Mouse (Mus musculus) cerebellum, adult 8-10 months (tissue): ENCODE data around the gene Klc2.
A peak's percentile ranks its signal among the peaks of the same experiment; 100 is the strongest.
"Not testable (repeated sequence)": the region's sequence is repeated elsewhere in the genome, so short reads cannot be mapped to it uniquely, and the experiment has no call there.

Experiments used
- DNase-seq: peaks from one replicate; pipeline ENCODE4 v3.0.0; 2022

The Klc2 gene

GRCm38 (mm10) chr19:5098363-5099143 is 19.8 kb downstream of the Klc2 start, which contains the start of gene Cnih2:
Cnih2 (minus strand) TSS chr19:5098521.
- peak; percentile 73 for DNase-seq

- no peak for DNase-seq
Measured at GRCm38 (mm10) chr19:5097521-5098362, 20.6 kb downstream of the Klc2 start.

- DNase-seq = no peak
Measured at GRCm38 (mm10) chr19:5095887-5096474, 22.4 kb downstream of the Klc2 start.

- DNase-seq = no peak
Measured at GRCm38 (mm10) chr19:5094746-5095417, 23.5 kb downstream of the Klc2 start.

GRCm38 (mm10) chr19:5094243-5094632 is 24.1 kb downstream of the Klc2 start:
- peak; percentile 95 for DNase-seq

- DNase-seq = peak; percentile 55
Measured at GRCm38 (mm10) chr19:5093481-5094242, 24.7 kb downstream of the Klc2 start.

GRCm38 (mm10) chr19:5092083-5092482 is 26.3 kb downstream of the Klc2 start:
- DNase-seq = no peak

- peak; percentile 35 for DNase-seq
Measured at GRCm38 (mm10) chr19:5089324-5089723, 29.0 kb downstream of the Klc2 start.

- DNase-seq = peak; percentile 92
Measured at GRCm38 (mm10) chr19:5087884-5088728, 30.3 kb downstream of the Klc2 start, which contains the start of gene Yif1a. Yif1a (plus strand) TSS chr19:5088538.

- not testable (repeated sequence) for DNase-seq
Measured at GRCm38 (mm10) chr19:5086533-5086932, 31.8 kb downstream of the Klc2 start.

- DNase-seq = peak; percentile 71
Measured at GRCm38 (mm10) chr19:5085145-5085863, 33.1 kb downstream of the Klc2 start, which contains the start of gene Tmem151a. Tmem151a (minus strand) TSS chr19:5085531.

- DNase-seq = no peak
Measured at GRCm38 (mm10) chr19:5084834-5085144, 33.6 kb downstream of the Klc2 start.

GRCm38 (mm10) chr19:5083961-5084833 is 34.2 kb downstream of the Klc2 start:
- no peak for DNase-seq

GRCm38 (mm10) chr19:5082596-5082995 is 35.8 kb downstream of the Klc2 start:
- no peak for DNase-seq

GRCm38 (mm10) chr19:5082005-5082404 is 36.4 kb downstream of the Klc2 start:
- DNase-seq = no peak

- DNase-seq = no peak
Measured at GRCm38 (mm10) chr19:5079279-5079678, 39.1 kb downstream of the Klc2 start.

- DNase-seq = no peak
Measured at GRCm38 (mm10) chr19:5073518-5073917, 44.8 kb downstream of the Klc2 start.

GRCm38 (mm10) chr19:5073028-5073427 is 45.3 kb downstream of the Klc2 start:
- DNase-seq = no peak

- DNase-seq = no peak
Measured at GRCm38 (mm10) chr19:5072389-5073019, 45.9 kb downstream of the Klc2 start.
